Mouse (Mus musculus) cerebellum, adult 2 months (tissue): ENCODE measurements around the gene Gjb5.

Experiments
- CTCF ChIP-seq: fragments of 200-500 bp; IDR thresholded peaks from 2 replicates; pipeline ENCODE4 v1.5.1; 2011; ENCODE audit warnings: low read depth, mild to moderate bottlenecking, control low read depth, low read length, moderate library complexity, borderline replicate concordance; ENCODE audit not compliant: insufficient read depth
- POLR2A ChIP-seq: fragments of 200-500 bp; IDR thresholded peaks from 2 replicates; pipeline ENCODE4 v1.6.1; 2011; ENCODE audit warnings: low read length, control low read depth, borderline replicate concordance; ENCODE audit not compliant: insufficient read depth

DNA sequence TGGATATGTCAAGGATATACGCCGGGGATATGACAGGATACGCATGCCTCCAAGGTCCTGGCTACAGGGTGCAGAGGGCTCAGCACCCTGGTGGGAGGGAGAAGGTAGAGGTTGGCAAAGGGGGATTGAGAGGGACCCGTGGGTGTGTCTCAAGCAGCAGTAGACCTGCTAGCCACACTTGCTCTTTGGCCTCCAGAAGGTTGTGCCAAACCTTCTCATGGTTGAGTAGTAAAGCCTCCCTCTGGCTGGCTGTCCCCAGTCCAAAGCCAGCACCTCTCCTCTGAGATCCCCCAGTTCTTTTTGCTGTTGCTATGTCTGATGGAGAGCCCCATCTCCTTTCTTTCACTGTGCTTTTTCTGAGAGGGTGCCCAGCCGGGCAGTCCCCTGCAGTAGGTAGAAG lies 32.7 kb downstream of the Gjb5 start:
- no peak for TF ChIP-seq CTCF
- no peak for TF ChIP-seq POLR2A
